In genomic region chr13:12340183-12340975, GRCm38 (mm10) we compare ENCODE assay signal across 9 mouse cellular contexts. TPM values are rescaled to one million over a fixed set of nuclear protein-coding genes. Genes with fewer than 3 reads are reported as not detected.
DNase-seq lines count a peak whose midpoint lies in the region; ATAC-seq and TF ChIP-seq lines count a peak whose summit lies in the region.
"Had no signal": no experiment of that assay in that cellular context is flagged by ENCODE, and none has a peak within 500 bp of the region (broad histone marks: within the 10 kb centered on the region; RNA-seq: fewer than 3 reads in every experiment).

Gene Actn2 (minus strand): TSS chr13:12340760.

- H3K27ac ChIP-seq in forebrain, embryonic 16.5 days (ENCODE audit: low read length) = no peak within 1 kb of the TSS
- H3K27ac ChIP-seq in liver, embryonic 14.5 days = no peak within 1 kb of the TSS
- no peak within 1 kb of the TSS for H3K27ac ChIP-seq in neural tube, embryonic 11.5 days (ENCODE audit: low read depth, low read length)
- no peak within 1 kb of the TSS for H3K27ac ChIP-seq in stomach, embryonic 15.5 days

- no peaks in the 10 kb centered on the region for H3K9me3 ChIP-seq in forebrain, embryonic 16.5 days (ENCODE audit: control insufficient read depth, low read length)
- H3K9me3 ChIP-seq in liver, embryonic 14.5 days (ENCODE audit: control insufficient read depth, low read length) = no peaks in the 10 kb centered on the region
- H3K9me3 ChIP-seq in neural tube, embryonic 11.5 days (ENCODE audit: control insufficient read depth, low read length) = no peaks in the 10 kb centered on the region
- H3K9me3 ChIP-seq in stomach, embryonic 15.5 days = no peaks in the 10 kb centered on the region

- H3K4me1 ChIP-seq in forebrain, embryonic 16.5 days (replicated peaks; ENCODE audit: control insufficient read depth, insufficient read depth, low read length) = peaks cover 4% of the 10 kb centered on the region; the same call in 1 of the 2 replicates
- H3K4me1 ChIP-seq in liver, embryonic 14.5 days (replicated peaks; ENCODE audit: control insufficient read depth in 2 of 2, insufficient read depth in 2 of 2, low read length in 1 of 2) = peaks cover 0 to 3% of the 10 kb centered on the region in 2 experiments; a peak in 2 of 4 replicates
- peaks cover 3% of the 10 kb centered on the region; the same call in 1 of the 2 replicates for H3K4me1 ChIP-seq in neural tube, embryonic 11.5 days (ENCODE audit: control insufficient read depth, insufficient read depth, low read length)
- peaks cover 5% of the 10 kb centered on the region; the same call in 1 of the 2 replicates for H3K4me1 ChIP-seq in stomach, embryonic 15.5 days

- TF ChIP-seq EP300 in liver, embryonic 14.5 days (IDR thresholded peaks at IDR 0.05; ENCODE audit: low read depth) = no peak

- ATAC-seq in forebrain, embryonic 16.5 days = peak; percentile 99
- ATAC-seq in liver, embryonic 14.5 days (ENCODE audit: insufficient read depth) = peak; percentile 76
- ATAC-seq in neural tube, embryonic 11.5 days (ENCODE audit: insufficient read depth, low FRiP score, low TSS enrichment) = peak; percentile 99
- ATAC-seq in stomach, embryonic 15.5 days (ENCODE audit: insufficient read depth, low FRiP score, low read depth) = peak; percentile 93

- H3K4me3 ChIP-seq in forebrain, embryonic 16.5 days (replicated peaks; ENCODE audit: low read length) = peak within 1 kb of the TSS; percentile 53
- peak within 1 kb of the TSS in 1 of 2 experiments; percentile 4; a peak in 2 of 4 replicates for H3K4me3 ChIP-seq in liver, embryonic 14.5 days (ENCODE audit: insufficient read depth in 1 of 2, low read depth in 2 of 2, low read length in 2 of 2)
- peak within 1 kb of the TSS; percentile 36 for H3K4me3 ChIP-seq in neural tube, embryonic 11.5 days (ENCODE audit: low read depth, low read length)
- H3K4me3 ChIP-seq in stomach, embryonic 15.5 days (replicated peaks) = peak within 1 kb of the TSS; percentile 35

- no peak for TF ChIP-seq CTCF in liver, embryonic 14.5 days (IDR thresholded peaks at IDR 0.05; ENCODE audit: low read depth)

- 1% methylated on average over 43 of the region's 43 CpGs for WGBS in forebrain, embryonic 16.5 days
- WGBS in liver, embryonic 14.5 days (ENCODE audit: insufficient replicate concordance) = 1% methylated on average over 43 of the region's 43 CpGs
- under 1% methylated on average over 41 of the region's 43 CpGs for WGBS in neural tube, embryonic 11.5 days
- under 1% methylated on average over 43 of the region's 43 CpGs for WGBS in stomach, embryonic 15.5 days

- peak within 1 kb of the TSS; percentile 94 for H3K4me2 ChIP-seq in forebrain, embryonic 16.5 days (ENCODE audit: low read length)
- peak within 1 kb of the TSS; percentile 21 for H3K4me2 ChIP-seq in liver, embryonic 14.5 days (ENCODE audit: low read depth)
- peak within 1 kb of the TSS; percentile 71 for H3K4me2 ChIP-seq in neural tube, embryonic 11.5 days (ENCODE audit: low read depth)
- H3K4me2 ChIP-seq in stomach, embryonic 15.5 days = peak within 1 kb of the TSS; percentile 79

- intact Hi-C loops in heart, postnatal 10 days (cut with DNase I) = loop anchor here (1.0 kb wide), 1 partner anchor 29 kb away; no protein-coding TSS in a partner anchor

- no peaks in the 10 kb centered on the region for H3K36me3 ChIP-seq in forebrain, embryonic 16.5 days (ENCODE audit: control insufficient read depth, insufficient read depth)
- no peaks in the 10 kb centered on the region for H3K36me3 ChIP-seq in liver, embryonic 14.5 days (replicated peaks; ENCODE audit: control insufficient read depth, insufficient read depth, low read depth)
- no peaks in the 10 kb centered on the region for H3K36me3 ChIP-seq in neural tube, embryonic 11.5 days (ENCODE audit: control insufficient read depth, insufficient read depth, low read length)
- H3K36me3 ChIP-seq in stomach, embryonic 15.5 days = no peaks in the 10 kb centered on the region

- DNase-seq in CD8-positive naive resting alpha-beta T cell, adult 2 months (ENCODE audit: low read depth in 2 of 2, low spot score in 2 of 2) = peak; percentile 65 to 72
- DNase-seq in cerebellum, adult 11-12 months = peak; percentile 60
- peak; percentile 91 to 92 for DNase-seq in heart, postnatal 10 days
- DNase-seq in kidney, postnatal 25 days = peak; percentile 73 to 83
- DNase-seq in liver, embryonic 14.5 days (ENCODE audit: low read depth in 3 of 3, low spot score in 3 of 3) = peak; percentile 20 to 38 (median 30)
- peak; percentile 87 for DNase-seq in neural tube, embryonic 11.5 days (ENCODE audit: low spot score)

- H3K9ac ChIP-seq in forebrain, embryonic 16.5 days (replicated peaks; ENCODE audit: low read depth, low read length) = peak within 1 kb of the TSS; percentile 62
- H3K9ac ChIP-seq in liver, embryonic 14.5 days (replicated peaks) = no peak within 1 kb of the TSS
- H3K9ac ChIP-seq in neural tube, embryonic 11.5 days (ENCODE audit: low read length) = peak within 1 kb of the TSS; percentile 54
- H3K9ac ChIP-seq in stomach, embryonic 15.5 days = no peak within 1 kb of the TSS

- no peaks in the 10 kb centered on the region for H3K27me3 ChIP-seq in forebrain, embryonic 16.5 days (replicated peaks; ENCODE audit: control insufficient read depth, insufficient read depth, low read length)
- H3K27me3 ChIP-seq in liver, embryonic 14.5 days (ENCODE audit: control insufficient read depth, insufficient read depth, low read length) = no peaks in the 10 kb centered on the region; the same call in none of the 2 replicates
- no peaks in the 10 kb centered on the region for H3K27me3 ChIP-seq in neural tube, embryonic 11.5 days (ENCODE audit: control insufficient read depth, insufficient read depth, low read length)
- H3K27me3 ChIP-seq in stomach, embryonic 15.5 days (replicated peaks) = no peaks in the 10 kb centered on the region
- H3K27me3 ChIP-seq: CH12.LX had no signal

RNA-seq across cellular contexts. Expression of gene Actn2, which starts in this region (rescaled TPM):
- polyA plus RNA-seq in forebrain, embryonic 16.5 days (2015; fragmentation: Nextera tagmentation; extraction: Ambion mirVana) = 4.2 and 4.6 TPM in 2 replicates
- total RNA-seq in heart, postnatal 10 days (2021) = 1,000 to 10,000 TPM; 2,174 to 2,192 TPM
- polyA plus RNA-seq in liver, embryonic 14.5 days (2012; rRNA removed) = 0.08 and 0.16 TPM in 2 replicates
- polyA plus RNA-seq in liver, embryonic 14.5 days (2014; fragmentation: Nextera tagmentation; extraction: Ambion mirVana) = 0.37 TPM in 1 of 2 replicates, not detected in the other
- polyA plus RNA-seq in neural tube, embryonic 11.5 days (2014; fragmentation: Nextera tagmentation; extraction: Ambion mirVana) = 31.9 and 32.4 TPM in 2 replicates
- 4.1 and 9.1 TPM in 2 replicates for polyA plus RNA-seq in stomach, embryonic 15.5 days (2015; fragmentation: Nextera tagmentation; extraction: Ambion mirVana)
- total RNA-seq: CH12.LX had no signal

Comparison
In these comparisons a context has a peak if more than half of its experiments do, and no peak if none do; other contexts are left out.
1. Peak in DNase-seq, ATAC-seq and H3K4me2 ChIP-seq in liver, embryonic 14.5 days; RNA of the gene not detected or under 1 TPM.
2. DNase-seq: peak in every context shown above with its lines; median percentile 92 in heart, postnatal 10 days; 87 in neural tube, embryonic 11.5 days; 78 in kidney, postnatal 25 days; 68 in CD8-positive naive resting alpha-beta T cell, adult 2 months; 60 in cerebellum, adult 11-12 months; 30 in liver, embryonic 14.5 days.
3. H3K4me2 ChIP-seq: peak in every context shown above with its lines; median percentile 94 in forebrain, embryonic 16.5 days; 79 in stomach, embryonic 15.5 days; 71 in neural tube, embryonic 11.5 days; 21 in liver, embryonic 14.5 days.
4. H3K9ac ChIP-seq: peak in forebrain, embryonic 16.5 days (single experiment) and neural tube, embryonic 11.5 days (single experiment); none in liver, embryonic 14.5 days (single experiment) and stomach, embryonic 15.5 days (single experiment).
5. Peak in every context shown above with its lines, with median percentiles within 50 percentile points of each other: ATAC-seq.